Mouse (Mus musculus) heart, postnatal 0 days (tissue): Measurements from ENCODE around the gene Wnt11. TPM values are rescaled to one million over a fixed set of nuclear protein-coding genes. Genes with fewer than 3 reads are reported as not detected.

Experiments used
- ATAC-seq: fragments of 200-750 bp; cut with Nextera tagmentation; 2 replicates; pipeline ENCODE4 v1.8.0; 2017; ENCODE audit warnings: low read depth, moderate number of reproducible peaks, moderate library complexity; ENCODE audit not compliant: insufficient read depth
- DNase-seq: peaks from one replicate; pipeline ENCODE4 v3.0.0-alpha.2; 2016; ENCODE audit warnings: low spot score
- H3K27ac ChIP-seq: fragments of 300-500 bp; sonication (generic); 2 replicates; pipeline ENCODE4 v1.5.1; 2014; ENCODE audit warnings: low read depth, mild to moderate bottlenecking
- H3K27me3 ChIP-seq: fragments of 300-500 bp; sonication (generic); 2 replicates; pipeline ENCODE4 v1.6.1; 2014; ENCODE audit warnings: low read length, mixed read lengths; ENCODE audit not compliant: control insufficient read depth, insufficient read depth
- H3K36me3 ChIP-seq: fragments of 300-500 bp; sonication (generic); replicated peaks from 2 replicates; pipeline ENCODE4 v1.6.1; 2014; ENCODE audit warnings: low read length, mixed read lengths; ENCODE audit not compliant: control insufficient read depth, insufficient read depth
- H3K4me1 ChIP-seq: fragments of 300-500 bp; sonication (generic); 2 replicates; pipeline ENCODE4 v1.6.1; 2014; ENCODE audit warnings: antibody characterized with exemption; ENCODE audit not compliant: control insufficient read depth, insufficient read depth
- H3K4me2 ChIP-seq: fragments of 300-500 bp; sonication (generic); 2 replicates; pipeline ENCODE4 v1.6.1; 2014; ENCODE audit warnings: low read depth, mild to moderate bottlenecking, low read length, moderate library complexity
- H3K4me3 ChIP-seq: fragments of 300-500 bp; sonication (generic); 2 replicates; pipeline ENCODE4 v1.5.1; 2014; ENCODE audit warnings: low read depth, low read length
- H3K9ac ChIP-seq: fragments of 300-500 bp; sonication (generic); replicated peaks from 2 replicates; pipeline ENCODE4 v1.6.1; 2014; ENCODE audit warnings: low read depth, low read length, mixed read lengths
- H3K9me3 ChIP-seq: fragments of 300-500 bp; sonication (generic); replicated peaks from 2 replicates; pipeline ENCODE4 v1.6.1; 2016; ENCODE audit warnings: low read length; ENCODE audit not compliant: control insufficient read depth
- CTCF ChIP-seq: IDR thresholded peaks from 2 replicates; pipeline ENCODE4 v1.5.1; 2016; ENCODE audit warnings: antibody characterized with exemption, control low read depth, low read depth
- EP300 ChIP-seq: IDR thresholded peaks from 2 replicates; pipeline ENCODE4 v1.6.1; 2016; ENCODE audit warnings: antibody characterized with exemption, low read depth
- WGBS: fragments of 180-500 bp; shearing (Covaris S2); extraction: QIAGEN DNeasy Blood & Tissue Kit; methylation state at CpG from one replicate; pipeline ENCODE4 v1.1.7; 2014; 5-methylcytosine and 5-hydroxymethylcytosine counted together
- polyA plus RNA-seq: library from polyadenylated mRNA; unstranded; fragments of >200 nt; fragmentation: Nextera tagmentation; extraction: Ambion mirVana; gene quantifications from 2 replicates; pipeline ENCODE4 v1.2.1, GENCODE M21; 2015
- total RNA-seq: library from RNA; depleted of rRNA; stranded (reverse); fragments of >200 nt; gene quantifications from 2 replicates; pipeline ENCODE4 v1.2.3, GENCODE M21; 2014; ENCODE audit warnings: low replicate concordance

Wnt11 gene
- total and polyA plus RNA-seq, 2 experiments from 2014 or later, result 4.4 to 22.9 TPM

- Histone ChIP-seq H3K27ac (no peak overlapping the region), H3K4me1 (peaks cover 32% of the 10 kb centered on the region)
- WGBS, result 25% methylated on average over 2 of the region's 2 CpGs
These were observed 20.5 kb downstream of the Wnt11 start for GRCm38 (mm10) chr7:98855388-98855787.

GRCm38 (mm10) chr7:98856128-98856527 is 21.2 kb downstream of the Wnt11 start:
- Histone ChIP-seq H3K27ac (peak overlapping the region; percentile 40), H3K4me1 (peaks cover 32% of the 10 kb centered on the region), H3K27me3 (no peaks in the 10 kb centered on the region), H3K9me3 (no peaks in the 10 kb centered on the region), H3K4me2 (no peak overlapping the region), H3K36me3 (no peaks in the 10 kb centered on the region), H3K4me3 (no peak overlapping the region), H3K9ac (no peak overlapping the region)
- ATAC-seq (peak; percentile 12; the same call in 1 of the 2 replicates), DNase-seq (no peak)
- WGBS, result 41% methylated on average over 3 of the region's 3 CpGs
- no peak for TF ChIP-seq EP300
- TF ChIP-seq CTCF, result no peak

More at GRCm38 (mm10) chr7:98855388-98855787, 20.5 kb downstream of the Wnt11 start:
- Histone ChIP-seq H3K27me3 (no peaks in the 10 kb centered on the region), H3K4me2 (no peak overlapping the region), H3K9ac (no peak overlapping the region), H3K36me3 (0 out of 2 replicates have a peak, but pooled peaks cover 2% of the 10 kb centered on the region), H3K4me3 (no peak overlapping the region), H3K9me3 (no peaks in the 10 kb centered on the region)
- DNase-seq (no peak), ATAC-seq (no peak)
- no peak for TF ChIP-seq EP300
- no peak for TF ChIP-seq CTCF

GRCm38 (mm10) chr7:98857094-98857493 is 22.2 kb downstream of the Wnt11 start:
- Histone ChIP-seq H3K4me2 (no peak overlapping the region), H3K4me3 (no peak overlapping the region), H3K9me3 (no peaks in the 10 kb centered on the region), H3K27me3 (no peaks in the 10 kb centered on the region), H3K27ac (0 out of 2 replicates have a peak overlapping the region, but pooled peaks have one; percentile 18), H3K9ac (no peak overlapping the region), H3K36me3 (no peaks in the 10 kb centered on the region), H3K4me1 (peaks cover 24% of the 10 kb centered on the region)
- ATAC-seq (peak; percentile 47; the same call in 1 of the 2 replicates), DNase-seq (no peak)
- WGBS, result 39% methylated on average over 3 of the region's 3 CpGs
- TF ChIP-seq EP300 (0 out of 2 replicates have a peak, but pooled peaks have one; percentile 25), CTCF (no peak)

- no peak for TF ChIP-seq EP300
- TF ChIP-seq CTCF, result no peak
- no peaks in the 10 kb centered on the region for H3K36me3 ChIP-seq
- H3K27me3 ChIP-seq, result no peaks in the 10 kb centered on the region
- no peak for DNase-seq
- no peak overlapping the region for H3K27ac ChIP-seq
- no peak overlapping the region for H3K4me3 ChIP-seq
- WGBS, result 63% methylated on average over 2 of the region's 2 CpGs
- no peak overlapping the region for H3K9ac ChIP-seq
- H3K4me2 ChIP-seq, result no peak overlapping the region
- ATAC-seq, result no peak
- no peaks in the 10 kb centered on the region for H3K9me3 ChIP-seq
- peaks cover 5% of the 10 kb centered on the region; the same call in 1 of the 2 replicates for H3K4me1 ChIP-seq
These were observed 26.1 kb downstream of the Wnt11 start for GRCm38 (mm10) chr7:98861002-98861401.

- Histone ChIP-seq H3K4me2 (no peak overlapping the region), H3K27ac (no peak overlapping the region), H3K4me1 (peaks cover 11% of the 10 kb centered on the region), H3K4me3 (no peak overlapping the region), H3K36me3 (no peaks in the 10 kb centered on the region), H3K27me3 (no peaks in the 10 kb centered on the region), H3K9me3 (no peaks in the 10 kb centered on the region), H3K9ac (no peak overlapping the region)
- 80% methylated on average over 5 of the region's 5 CpGs for WGBS
- DNase-seq (no peak), ATAC-seq (no peak)
- TF ChIP-seq EP300, result no peak
- TF ChIP-seq CTCF, result no peak
These were observed 28.1 kb downstream of the Wnt11 start for GRCm38 (mm10) chr7:98862994-98863393.

- no peak for ATAC-seq
- Histone ChIP-seq H3K4me2 (no peak overlapping the region), H3K4me1 (peaks cover 13% of the 10 kb centered on the region), H3K9ac (no peak overlapping the region), H3K27me3 (no peaks in the 10 kb centered on the region), H3K36me3 (no peaks in the 10 kb centered on the region), H3K4me3 (no peak overlapping the region), H3K27ac (no peak overlapping the region), H3K9me3 (no peaks in the 10 kb centered on the region)
- 62% methylated on average over 9 of the region's 9 CpGs for WGBS
- TF ChIP-seq CTCF, result no peak
- no peak for TF ChIP-seq EP300
- no peak for DNase-seq
These were observed 29.2 kb downstream of the Wnt11 start for GRCm38 (mm10) chr7:98863969-98864718.
